Mouse (Mus musculus) layer of hippocampus, postnatal 36 days (tissue): ENCODE results near the gene Med18. TPM values are rescaled to one million over a fixed set of nuclear protein-coding genes. Genes with fewer than 3 reads are reported as not detected.
"Not testable (repeated sequence)": the region's sequence is repeated elsewhere in the genome, so short reads cannot be mapped to it uniquely, and the experiment has no call there.

Source experiments
- DNase-seq, 2 experiments: peaks; one replicate each; pipeline ENCODE4 v3.0.0; 2022
- total RNA-seq, 2 experiments: library from RNA; stranded (reverse); gene quantifications; 2 replicates each; pipeline ENCODE4 v1.2.3; 2021

Med18 gene
- total RNA-seq, 2 experiments from 2014 or later = 8.8 to 10.4 TPM

DNA sequence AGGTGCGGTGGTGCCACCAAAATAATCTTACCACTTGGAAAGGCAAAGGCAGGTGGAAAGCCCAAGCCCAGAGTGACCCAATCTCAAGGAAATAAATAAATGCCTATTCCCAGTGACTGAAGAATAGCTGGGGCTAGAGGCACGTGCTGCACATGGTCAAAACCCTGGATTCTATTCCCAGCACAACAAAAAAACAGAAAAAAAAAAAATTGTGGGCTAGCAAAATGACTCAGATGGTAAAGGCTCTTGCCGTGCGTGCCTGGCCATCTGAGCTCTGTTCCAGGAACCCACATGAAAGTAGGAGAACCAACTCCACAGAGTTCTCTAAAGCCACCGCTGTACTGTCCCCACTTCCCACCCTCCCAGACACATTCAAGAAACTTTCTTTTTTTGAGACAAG lies 43.2 kb downstream of the Med18 start:
- no peak for DNase-seq

DNA sequence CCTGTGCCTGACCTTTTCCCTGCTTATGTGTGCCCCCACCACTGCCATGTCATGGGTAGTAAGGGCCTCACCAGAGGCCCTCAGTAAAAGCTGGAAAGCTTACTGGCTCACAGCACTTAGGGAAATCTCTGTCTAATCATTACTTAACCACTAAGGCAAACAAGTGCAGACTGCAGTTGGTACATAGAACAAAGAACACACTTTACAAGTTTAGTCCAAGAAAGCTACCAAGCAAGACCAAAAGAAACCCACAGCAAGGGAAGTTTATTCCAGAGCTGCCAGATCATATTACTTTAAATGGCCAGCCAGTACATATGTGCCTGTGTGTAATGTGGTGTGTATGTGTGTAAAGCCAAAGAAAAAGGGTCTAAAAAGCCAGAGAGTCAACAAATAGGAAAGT lies 47.8 kb downstream of the Med18 start:
- no peak for DNase-seq

DNA sequence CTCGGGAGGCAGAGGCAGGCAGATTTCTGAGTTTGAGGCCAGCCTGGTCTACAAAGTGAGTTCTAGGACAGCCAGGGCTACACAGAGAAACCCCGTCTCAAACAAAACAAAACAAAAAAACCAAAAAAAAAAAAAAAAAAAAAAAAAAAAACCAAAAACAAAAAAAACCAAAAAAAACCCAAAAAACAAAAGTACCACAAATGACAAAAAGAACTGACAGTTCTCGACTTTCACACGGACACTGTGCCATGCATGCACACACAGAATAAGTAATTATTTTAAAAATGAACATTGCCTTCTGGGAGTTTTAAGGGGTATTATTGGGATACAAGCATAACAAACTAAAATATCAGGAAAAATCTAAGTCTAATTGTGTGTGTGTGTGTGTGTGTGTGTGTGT lies 50.5 kb downstream of the Med18 start:
- DNase-seq = not testable (repeated sequence)

DNA sequence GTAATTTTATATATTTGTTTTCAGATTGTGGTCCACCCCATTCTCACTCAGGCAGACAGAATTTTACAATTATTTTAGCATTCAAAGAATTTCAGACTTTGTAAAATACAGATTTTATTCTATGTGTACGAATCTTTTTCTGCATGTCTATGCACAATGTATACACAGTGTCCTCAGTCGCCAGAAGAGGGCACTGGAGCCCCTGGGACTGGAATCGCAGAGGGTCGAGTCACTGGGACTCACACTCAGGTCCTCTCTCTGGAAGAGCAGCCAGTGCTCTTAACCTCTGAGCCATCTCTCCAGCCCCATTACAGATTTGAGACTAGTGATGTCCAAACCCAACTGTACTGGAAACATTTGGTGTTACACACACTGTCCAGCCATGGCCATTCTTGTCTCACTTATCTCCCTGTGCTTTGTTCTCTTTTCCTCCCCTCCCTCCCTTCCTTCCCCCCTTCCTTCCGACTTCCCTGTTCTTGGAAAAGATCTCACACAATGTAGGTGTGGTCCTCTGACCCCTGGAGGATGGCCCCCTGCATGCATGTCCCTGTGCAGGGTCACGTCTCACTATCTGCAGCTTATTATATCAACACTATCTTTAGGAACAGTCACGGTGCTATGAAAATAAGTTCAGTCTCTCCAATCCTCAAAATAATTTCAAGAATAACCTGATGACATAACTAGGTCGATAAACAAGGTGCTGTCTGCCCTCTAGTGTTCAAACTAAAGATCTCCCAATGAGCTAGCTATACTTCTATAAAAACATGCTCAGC lies 52.2 kb downstream of the Med18 start:
- no peak for DNase-seq

DNA sequence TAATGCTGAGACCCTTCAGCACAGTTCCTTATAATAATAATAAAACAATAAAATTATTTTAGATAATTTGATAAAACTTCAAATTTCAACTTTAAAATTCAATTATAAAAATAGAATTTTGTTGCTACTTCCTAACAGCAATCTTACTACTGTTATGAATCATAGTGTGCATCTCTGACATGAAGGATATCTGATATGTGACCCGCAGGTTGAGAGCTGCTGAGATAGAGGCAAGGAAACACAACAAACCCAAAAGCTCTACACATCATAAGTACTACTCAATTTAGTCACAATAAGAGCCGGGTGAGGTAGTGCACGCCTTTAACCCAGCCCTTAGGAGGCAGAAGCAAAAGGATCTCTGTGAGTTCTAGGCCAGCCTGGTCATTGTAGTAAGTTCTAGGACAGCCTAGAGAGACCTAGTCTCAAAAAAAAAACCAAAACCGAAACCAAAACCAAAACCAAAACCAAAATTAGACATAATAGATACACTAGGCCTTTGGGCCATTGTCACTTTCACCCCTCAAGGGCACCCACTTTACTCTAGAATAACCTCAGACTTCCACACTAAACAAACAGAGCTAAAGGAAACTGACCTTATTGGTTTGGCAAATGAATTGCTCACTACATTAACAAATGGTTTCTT lies 54.0 kb downstream of the Med18 start:
- DNase-seq = no peak

Other genes starting within 250 kb of the Med18 start
- gene Gmeb1, start 202.3 kb downstream of the Med18 start, total RNA-seq = 10 to 100 TPM; 21.3 to 24.7 TPM
- gene Taf12, start 189.5 kb downstream of the Med18 start, total RNA-seq = 10 to 100 TPM; 23.6 to 23.7 TPM
- 1 to 10 TPM; 1.2 to 2.6 TPM for gene Rab42, start 160.5 kb downstream of the Med18 start, total RNA-seq
- 10 to 100 TPM; 18.6 to 19.6 TPM for gene Trnau1ap, start 134.4 kb downstream of the Med18 start, total RNA-seq
- 10 to 100 TPM; 11.9 to 13.4 TPM for gene Rcc1, start 110.3 kb downstream of the Med18 start, total RNA-seq
- gene Phactr4, start 41.4 kb downstream of the Med18 start, total RNA-seq = 10 to 100 TPM in 1 of 2 experiments, 1 to 10 TPM in 1; 8.3 to 12.8 TPM
- 10 to 100 TPM; 12.8 to 13.5 TPM for gene Sesn2, start 46.6 kb upstream of the Med18 start, total RNA-seq
- gene Atpif1, start 69.7 kb upstream of the Med18 start, total RNA-seq = 100 to 1,000 TPM; 415 to 443 TPM
- gene Dnajc8, start 71.6 kb upstream of the Med18 start, total RNA-seq = 10 to 100 TPM; 77.9 to 86.7 TPM
- 1 to 10 TPM; 1.2 TPM for gene Ptafr, start 100.1 kb upstream of the Med18 start, total RNA-seq
- 10 to 100 TPM; 24.2 to 24.3 TPM for gene Eya3, start 175.1 kb upstream of the Med18 start, total RNA-seq